Mouse (Mus musculus) G1E (cell line): ENCODE data around the gene Ppp1r9a.

Experiments used
- CTCF ChIP-seq: IDR thresholded peaks from 2 replicates; pipeline ENCODE4 v1.5.1; 2012; ENCODE audit warnings: low read depth, low read length, inconsistent platforms, mixed read lengths
- GATA1 ChIP-seq: IDR thresholded peaks from 2 replicates; pipeline ENCODE4 v1.6.1; 2012; ENCODE audit warnings: borderline replicate concordance, low read length, inconsistent platforms, mixed read lengths
- GATA2 ChIP-seq: IDR thresholded peaks from 2 replicates; pipeline ENCODE4 v1.6.1; 2012; ENCODE audit warnings: low read depth, low read length, inconsistent platforms, borderline replicate concordance
- POLR2AphosphoS5 ChIP-seq: IDR thresholded peaks from 2 replicates; pipeline ENCODE4 v1.6.1; 2012; ENCODE audit warnings: low read depth, low read length, inconsistent platforms; ENCODE audit not compliant: insufficient replicate concordance
- TAL1 ChIP-seq: conservative IDR thresholded peaks from 2 replicates; pipeline ENCODE4 v1.6.1; 2012; ENCODE audit warnings: low read depth, low read length, inconsistent platforms, mixed read lengths

DNA sequence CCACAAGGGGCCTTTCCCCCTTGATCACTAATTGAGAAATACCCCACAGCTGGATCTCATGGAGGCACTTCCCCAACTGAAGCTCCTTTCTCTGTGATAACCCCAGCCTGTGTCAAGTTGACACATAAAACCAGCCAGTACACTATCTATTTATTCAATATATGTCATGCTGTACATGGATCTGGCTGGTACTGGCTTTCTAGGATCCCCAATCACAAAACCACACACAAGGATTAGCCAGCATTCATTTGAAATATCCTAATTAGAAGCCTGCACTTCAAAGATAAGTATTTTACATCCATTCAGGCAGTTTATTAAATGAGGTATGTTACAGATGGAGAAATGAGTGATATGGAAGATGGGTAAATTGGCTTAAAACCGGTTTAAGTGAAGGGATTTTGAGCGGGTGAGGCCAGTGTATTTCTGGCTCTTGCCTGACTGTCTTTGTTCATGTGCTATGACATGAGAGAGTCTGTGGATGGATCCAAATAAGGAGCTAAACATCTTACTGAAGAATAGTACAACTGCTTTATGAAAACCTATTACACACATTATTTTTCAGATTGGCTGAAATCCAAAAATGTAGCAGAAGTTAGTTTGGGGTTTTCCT is 135.5 kb downstream of the Ppp1r9a start:
- TF ChIP-seq CTCF (no peak), GATA1 (no peak), GATA2 (no peak), TAL1 (no peak), POLR2AphosphoS5 (no peak)
